Mouse (Mus musculus): ENCODE measurements around the gene Rapgef6. TPM values are rescaled to one million over a fixed set of nuclear protein-coding genes. Genes with fewer than 3 reads are reported as not detected.

Rapgef6 gene
- polyA plus RNA-seq, 1 experiment from 2014 or later, result 17.8 TPM

DNA sequence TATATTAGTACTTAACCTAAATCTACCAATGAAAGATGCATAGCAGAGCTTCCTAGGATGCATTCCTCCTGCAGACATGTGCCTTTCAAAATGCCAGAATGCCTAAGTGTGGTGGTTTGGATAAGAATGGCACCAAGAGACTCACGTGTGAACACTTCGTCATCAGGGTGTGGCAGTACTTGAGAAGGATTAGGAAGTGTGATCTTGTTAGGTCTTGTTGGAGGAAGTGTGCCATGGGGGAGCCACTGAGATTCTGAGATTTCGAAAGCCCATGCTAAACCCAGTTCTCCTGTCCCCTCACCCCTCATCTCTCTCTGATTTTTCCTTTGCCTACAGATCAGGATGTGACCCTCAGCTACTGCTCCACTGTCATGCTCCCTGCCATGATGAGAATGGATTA lies 206.7 kb downstream of the Rapgef6 start:
- in situ Hi-C loops (cut with MboI; ENCODE audit: low pct_unique_long_range_greater_than_20kb), result no loop called here
- POLR2A ChIA-PET, result no interaction called here

GRCm38 (mm10) chr11:54730931-54731330 lies 208.3 kb downstream of the Rapgef6 start:
- in situ Hi-C loops (cut with MboI; ENCODE audit: low pct_unique_long_range_greater_than_20kb), result no loop called here

More for the DNA sequence above, 206.7 kb downstream of the Rapgef6 start:
- no peak for DNase-seq (ENCODE audit: low read depth, low spot score)
- no peak for ATAC-seq
- CTCF ChIA-PET, result interaction anchor here (1.1 to 1.5 kb wide), 3 partner anchors 9 to 133 kb away, joined by 3 to 4 read pairs (median 3); no protein-coding TSS in a partner anchor
- TF ChIP-seq CTCF (IDR thresholded peaks at IDR 0.05), result no peak
- H3K27me3 ChIP-seq, result no peaks in the 10 kb centered on the region

DNA sequence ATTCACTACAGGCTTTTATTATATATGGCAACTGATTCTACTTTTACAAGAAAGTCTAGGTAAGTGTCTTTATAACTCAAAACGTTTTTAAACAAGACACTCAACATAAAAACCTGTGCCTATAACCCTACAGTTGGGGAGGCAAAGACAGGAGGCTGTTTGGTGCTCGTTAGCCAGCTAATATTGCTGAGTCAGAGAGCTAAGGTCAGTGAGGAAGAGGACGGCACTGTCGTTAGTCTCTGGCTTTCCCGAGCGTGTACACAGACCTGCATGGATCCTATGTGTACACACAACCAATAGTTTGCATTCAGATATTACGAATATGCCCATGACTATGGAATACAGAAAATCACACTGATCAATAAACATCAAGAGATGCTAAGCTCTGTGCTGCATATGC lies 208.7 kb downstream of the Rapgef6 start:
- ChIA-PET CTCF (no interaction called here), POLR2A (no interaction called here)
- no peak for TF ChIP-seq CTCF (IDR thresholded peaks at IDR 0.05)
- no peak for DNase-seq (ENCODE audit: low read depth, low spot score)
- in situ Hi-C loops (cut with MboI; ENCODE audit: low pct_unique_long_range_greater_than_20kb), result no loop called here
- ATAC-seq, result no peak
- no peaks in the 10 kb centered on the region for H3K27me3 ChIP-seq

More at GRCm38 (mm10) chr11:54730931-54731330, 208.3 kb downstream of the Rapgef6 start:
- no peak for TF ChIP-seq CTCF (IDR thresholded peaks at IDR 0.05)
- DNase-seq (ENCODE audit: low read depth, low spot score), result no peak
- ChIA-PET CTCF (no interaction called here), POLR2A (no interaction called here)
- no peaks in the 10 kb centered on the region for H3K27me3 ChIP-seq
- ATAC-seq, result no peak

- in situ Hi-C loops (cut with MboI; ENCODE audit: low pct_unique_long_range_greater_than_20kb), result no loop called here
- DNase-seq (ENCODE audit: low read depth, low spot score) (no peak), ATAC-seq (peak; percentile 44)
- CTCF ChIA-PET, result no interaction called here
- H3K27me3 ChIP-seq, result no peaks in the 10 kb centered on the region
- POLR2A ChIA-PET, result interaction anchor here (1.0 kb wide), 2 partner anchors 11 to 20 kb away, joined by 3 read pairs; no protein-coding TSS in a partner anchor
- TF ChIP-seq CTCF (IDR thresholded peaks at IDR 0.05), result no peak
Observed at GRCm38 (mm10) chr11:54733546-54733945, 210.9 kb downstream of the Rapgef6 start.

DNA sequence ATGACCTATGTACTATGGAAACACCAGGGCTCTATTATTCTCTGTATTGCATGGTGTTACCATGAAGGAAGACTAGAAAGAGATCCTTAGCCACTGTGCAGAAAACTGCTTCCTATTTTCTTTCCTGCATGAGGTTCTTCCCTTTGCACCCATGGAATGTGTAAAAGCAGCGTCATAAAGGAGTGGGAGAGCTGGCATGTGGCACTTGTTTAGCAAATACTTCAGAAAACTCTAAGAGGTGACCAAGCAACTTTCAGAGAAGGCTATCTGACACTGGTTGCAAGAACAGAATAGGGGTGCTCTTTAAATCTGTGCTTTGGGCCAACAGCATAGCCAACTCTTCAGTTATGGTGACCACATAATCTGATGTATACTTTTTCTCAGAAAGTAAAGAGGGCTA lies 212.5 kb downstream of the Rapgef6 start:
- ChIA-PET CTCF (no interaction called here), POLR2A (no interaction called here)
- in situ Hi-C loops (cut with MboI; ENCODE audit: low pct_unique_long_range_greater_than_20kb), result no loop called here
- no peak for TF ChIP-seq CTCF (IDR thresholded peaks at IDR 0.05)
- ATAC-seq, result no peak
- DNase-seq (ENCODE audit: low read depth, low spot score), result no peak
- H3K27me3 ChIP-seq, result no peaks in the 10 kb centered on the region

- no peaks in the 10 kb centered on the region for H3K27me3 ChIP-seq
- ChIA-PET POLR2A (no interaction called here), CTCF (no interaction called here)
- in situ Hi-C loops (cut with MboI; ENCODE audit: low pct_unique_long_range_greater_than_20kb), result no loop called here
- DNase-seq (ENCODE audit: low read depth, low spot score), result no peak
- TF ChIP-seq CTCF (IDR thresholded peaks at IDR 0.05), result no peak
- no peak for ATAC-seq
Observed at GRCm38 (mm10) chr11:54736903-54737302, 214.3 kb downstream of the Rapgef6 start.

- in situ Hi-C loops (cut with MboI; ENCODE audit: low pct_unique_long_range_greater_than_20kb), result no loop called here
- POLR2A ChIA-PET, result no interaction called here
- H3K27me3 ChIP-seq, result no peaks in the 10 kb centered on the region
- TF ChIP-seq CTCF (IDR thresholded peaks at IDR 0.05), result no peak
- no peak for ATAC-seq
- DNase-seq (ENCODE audit: low read depth, low spot score), result no peak
- CTCF ChIA-PET, result no interaction called here
Observed at GRCm38 (mm10) chr11:54739012-54739750, 216.5 kb downstream of the Rapgef6 start.

- no peak for ATAC-seq
- no peak for TF ChIP-seq CTCF (IDR thresholded peaks at IDR 0.05)
- in situ Hi-C loops (cut with MboI; ENCODE audit: low pct_unique_long_range_greater_than_20kb), result no loop called here
- DNase-seq (ENCODE audit: low read depth, low spot score), result no peak
- CTCF ChIA-PET, result no interaction called here
- POLR2A ChIA-PET, result no interaction called here
- no peaks in the 10 kb centered on the region for H3K27me3 ChIP-seq
Observed at GRCm38 (mm10) chr11:54741330-54741729, 218.7 kb downstream of the Rapgef6 start.

- no peak for ATAC-seq
Observed at GRCm38 (mm10) chr11:54744231-54744630, 221.6 kb downstream of the Rapgef6 start.

More at GRCm38 (mm10) chr11:54744231-54744630, 221.6 kb downstream of the Rapgef6 start:
- DNase-seq (ENCODE audit: low read depth, low spot score), result no peak
- H3K27me3 ChIP-seq, result no peaks in the 10 kb centered on the region
- TF ChIP-seq CTCF (IDR thresholded peaks at IDR 0.05), result no peak
- POLR2A ChIA-PET, result interaction anchor here (0.7 kb wide), 1 partner anchor 11 kb away, joined by 3 read pairs; no protein-coding TSS in a partner anchor
- CTCF ChIA-PET, result no interaction called here
- in situ Hi-C loops (cut with MboI; ENCODE audit: low pct_unique_long_range_greater_than_20kb), result no loop called here

Other genes with a start within 250 kb of the Rapgef6 start
- gene Acsl6, start 219.0 kb upstream of the Rapgef6 start, polyA plus RNA-seq (2021), result 0.42 TPM
- not detected for gene Meikin, start 152.2 kb upstream of the Rapgef6 start, polyA plus RNA-seq (2021)
- gene Fnip1, start 84.6 kb upstream of the Rapgef6 start, polyA plus RNA-seq (2021), result 23.7 TPM